Comparison of ENCODE assay signal across 8 mouse cellular contexts in genomic region chr16:10565278-10565885, GRCm38 (mm10). TPM values are rescaled to one million over a fixed set of nuclear protein-coding genes. Genes with fewer than 3 reads are reported as not detected.
DNase-seq lines count a peak whose midpoint lies in the region; TF ChIP-seq lines count a peak whose summit lies in the region.

No protein-coding gene starts in this region.

- no peaks in the 10 kb centered on the region for H3K27me3 ChIP-seq in midbrain, embryonic 10.5 days (ENCODE audit: low read depth, poor library complexity, severe bottlenecking)
- no peaks in the 10 kb centered on the region for H3K27me3 ChIP-seq in small intestine, adult 2 months (ENCODE audit: control insufficient read depth, insufficient read depth, low read length)

- WGBS in midbrain, embryonic 10.5 days, result 39% methylated on average over 4 of the region's 4 CpGs
- WGBS in small intestine, adult 2 months, result 47% methylated on average over 4 of the region's 4 CpGs

- no peak overlapping the region for H3K27ac ChIP-seq in midbrain, embryonic 10.5 days (replicated peaks)
- no peak overlapping the region for H3K27ac ChIP-seq in small intestine, adult 2 months (ENCODE audit: insufficient read depth, low read depth, low read length)

- DNase-seq in layer of hippocampus, adult 11-12 months (ENCODE audit: low spot score), result peak; percentile 71
- no peak for DNase-seq in layer of hippocampus, adult 9-10 months (ENCODE audit: low spot score)
- peak; percentile 86 to 88 for DNase-seq in cerebellum, postnatal 14 days
- DNase-seq in frontal cortex, postnatal 36 days (ENCODE audit: low spot score in 2 of 2), result peak; percentile 64 to 73
- peak; percentile 63 for DNase-seq in hindlimb bud, embryonic 11.5 days (ENCODE audit: extremely low spot score, low read depth, low spot score)
- peak; percentile 69 to 82 for DNase-seq in left cerebral cortex, postnatal 25 days (ENCODE audit: low spot score in 2 of 2)
- peak; percentile 70 for DNase-seq in midbrain, embryonic 10.5 days (ENCODE audit: low spot score)

- H3K36me3 ChIP-seq in midbrain, embryonic 10.5 days, result peaks cover 34% of the 10 kb centered on the region
- H3K36me3 ChIP-seq in small intestine, adult 2 months (ENCODE audit: control insufficient read depth, insufficient read depth, low read length), result peaks cover 30% of the 10 kb centered on the region

- H3K4me1 ChIP-seq in midbrain, embryonic 10.5 days, result peaks cover 6% of the 10 kb centered on the region
- H3K4me1 ChIP-seq in small intestine, adult 2 months (ENCODE audit: control insufficient read depth, insufficient read depth, insufficient read length, low read length), result no peaks in the 10 kb centered on the region

- H3K9me3 ChIP-seq in midbrain, embryonic 10.5 days (replicated peaks), result no peaks in the 10 kb centered on the region

- H3K4me3 ChIP-seq in midbrain, embryonic 10.5 days, result no peak overlapping the region
- H3K4me3 ChIP-seq in small intestine, adult 2 months (ENCODE audit: low read depth, low read length), result no peak overlapping the region

- TF ChIP-seq CTCF in small intestine, adult 2 months (IDR thresholded peaks at IDR 0.05; ENCODE audit: extremely low read depth, insufficient read length, insufficient replicate concordance, low read depth, low read length), result peak; percentile 97

- TF ChIP-seq POLR2A in small intestine, adult 2 months (IDR thresholded peaks at IDR 0.05; ENCODE audit: low read depth, low read length), result no peak

- intact Hi-C loops in left cerebral cortex, postnatal 25 days (cut with DNase I), result no loop called here

RNA-seq across cellular contexts. Expression of gene Clec16a, which starts 20.2 kb away (rescaled TPM):
- total RNA-seq in left cerebral cortex, postnatal 25 days (2021), result 10 to 100 TPM; 89.7 to 91.1 TPM
- polyA plus RNA-seq in midbrain, embryonic 10.5 days (2016; fragmentation: Nextera tagmentation; extraction: Ambion mirVana), result 27.2 and 30.8 TPM in 2 replicates
- 7.6 and 14.3 TPM in 2 replicates for polyA plus RNA-seq in small intestine, adult 2 months (2012; rRNA removed)

RNA-seq across cellular contexts. Expression of gene Dexi, which starts 22.5 kb away (rescaled TPM):
- total RNA-seq in left cerebral cortex, postnatal 25 days (2021), result 10 to 100 TPM; 59.5 to 64.8 TPM
- 15.6 and 17.4 TPM in 2 replicates for polyA plus RNA-seq in midbrain, embryonic 10.5 days (2016; fragmentation: Nextera tagmentation; extraction: Ambion mirVana)
- polyA plus RNA-seq in small intestine, adult 2 months (2012; rRNA removed), result 34.9 and 38.3 TPM in 2 replicates
